Mouse (Mus musculus) small intestine, adult 2 months (tissue): ENCODE results near the gene Krtap5-4. TPM values are rescaled to one million over a fixed set of nuclear protein-coding genes. Genes with fewer than 3 reads are reported as not detected.
"Not testable (repeated sequence)": the region's sequence is repeated elsewhere in the genome, so short reads cannot be mapped to it uniquely, and the experiment has no call there.

Source experiments
- H3K27ac ChIP-seq: fragments of 200-500 bp; 2 replicates; pipeline ENCODE4 v1.5.1; 2012; ENCODE audit warnings: low read depth, low read length, control low read depth, inconsistent platforms; ENCODE audit not compliant: insufficient read depth
- H3K27me3 ChIP-seq: fragments of 200-500 bp; 2 replicates; pipeline ENCODE4 v1.6.1; 2012; ENCODE audit warnings: mild to moderate bottlenecking, moderate library complexity, low read length, inconsistent platforms; ENCODE audit not compliant: control insufficient read depth, insufficient read depth
- H3K36me3 ChIP-seq: fragments of 200-500 bp; 2 replicates; pipeline ENCODE4 v1.6.1; 2012; ENCODE audit warnings: mild to moderate bottlenecking, low read length, control low read depth, inconsistent platforms; ENCODE audit not compliant: control insufficient read depth, insufficient read depth
- H3K4me1 ChIP-seq: fragments of 200-500 bp; 2 replicates; pipeline ENCODE4 v1.6.1; 2012; ENCODE audit warnings: low read length, inconsistent platforms, mixed read lengths; ENCODE audit not compliant: control insufficient read depth, insufficient read depth, insufficient read length
- H3K4me3 ChIP-seq: fragments of 200-500 bp; 2 replicates; pipeline ENCODE4 v1.5.1; 2012; ENCODE audit warnings: low read depth, mild to moderate bottlenecking, control low read depth, inconsistent platforms, low read length, moderate library complexity
- CTCF ChIP-seq: fragments of 200-500 bp; IDR thresholded peaks from 2 replicates; pipeline ENCODE4 v1.5.1; 2012; ENCODE audit warnings: low read depth, mild to moderate bottlenecking, control low read depth, inconsistent platforms, low read length, moderate library complexity, mixed read lengths; ENCODE audit not compliant: insufficient replicate concordance, insufficient read length; ENCODE audit errors: extremely low read depth
- POLR2A ChIP-seq: fragments of 200-500 bp; IDR thresholded peaks from 2 replicates; pipeline ENCODE4 v1.6.1; 2012; ENCODE audit warnings: low read depth, mild to moderate bottlenecking, control low read depth, inconsistent platforms, low read length, moderate library complexity
- WGBS: fragments of 180-500 bp; shearing (Covaris S2); methylation state at CpG from one replicate; pipeline ENCODE4 v1.1.7; 2018; 5-methylcytosine and 5-hydroxymethylcytosine counted together
- polyA plus RNA-seq: library from polyadenylated mRNA; depleted of rRNA; stranded (reverse); fragments of >200 nt; gene quantifications from 2 replicates; pipeline ENCODE4 v1.2.3, GENCODE M21; 2012

The Krtap5-4 gene
- polyA plus RNA-seq, 1 experiment, result not detected

DNA sequence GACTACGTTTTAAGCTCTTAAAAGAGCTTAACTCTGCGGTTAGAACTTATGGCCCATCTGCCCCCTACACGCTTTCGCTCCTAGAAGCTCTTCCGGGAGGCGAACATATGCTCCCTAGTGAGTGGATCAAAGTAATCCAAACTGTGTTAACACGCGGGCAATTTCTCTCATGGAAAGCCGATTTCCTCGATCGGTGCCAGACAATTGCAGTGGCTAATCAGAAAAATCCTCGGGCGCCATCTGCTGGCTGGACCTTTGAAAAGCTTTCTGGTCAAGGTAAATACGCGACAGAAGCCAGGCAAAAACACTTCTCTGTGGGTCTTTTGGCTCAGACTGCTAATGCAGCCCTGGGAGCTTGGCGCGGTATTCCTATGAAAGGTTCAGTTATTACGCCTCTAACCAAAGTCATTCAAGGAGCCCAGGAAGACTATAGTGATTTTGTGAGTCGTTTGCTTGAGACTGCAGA, 18.7 kb upstream of the Krtap5-4 start:
- H3K4me1 ChIP-seq, result peaks cover 8% of the 10 kb centered on the region; the same call in 1 of the 2 replicates
- peak overlapping the region; percentile 77 for H3K4me3 ChIP-seq
- H3K27ac ChIP-seq, result peak overlapping the region; percentile 69
- WGBS, result 1% methylated on average over 19 of the region's 19 CpGs
- TF ChIP-seq POLR2A (no peak), CTCF (peak; percentile 83; the same call in 1 of the 2 replicates)
- H3K27me3 ChIP-seq, result no peaks in the 10 kb centered on the region
- no peaks in the 10 kb centered on the region for H3K36me3 ChIP-seq

DNA sequence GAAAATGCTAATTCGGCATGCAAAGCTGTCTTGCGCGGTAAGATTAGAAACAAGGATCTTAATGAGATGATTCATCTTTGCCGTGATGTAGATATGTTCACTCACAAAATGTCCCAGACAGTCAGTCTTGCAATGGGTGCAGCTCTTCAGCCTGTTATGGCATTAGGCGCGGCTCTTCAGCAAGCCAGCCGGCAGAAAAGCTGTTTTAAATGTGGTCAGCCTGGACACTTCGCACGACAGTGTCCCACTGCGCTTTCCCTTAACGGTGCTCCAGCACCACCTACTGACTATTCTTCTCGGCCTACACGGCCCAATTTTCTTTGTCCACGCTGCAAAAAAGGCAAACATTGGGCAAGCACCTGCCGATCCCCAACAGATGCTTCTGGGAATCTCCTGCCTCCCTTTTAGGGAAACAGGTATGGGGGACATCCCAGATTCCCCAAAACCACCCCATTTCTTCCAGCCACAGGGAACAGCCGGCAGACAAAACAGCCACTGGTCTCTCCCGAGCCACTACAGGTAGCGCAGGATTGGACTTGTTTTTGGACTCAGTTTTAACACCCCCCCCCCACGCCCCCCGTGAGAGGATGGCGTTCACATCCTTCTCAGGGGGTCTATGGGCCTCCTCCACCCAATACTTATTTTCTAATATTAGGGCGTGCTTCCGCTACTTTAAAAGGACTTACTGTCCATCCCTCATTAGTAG, 18.1 kb upstream of the Krtap5-4 start:
- H3K27ac ChIP-seq, result no peak overlapping the region
- 0 out of 2 replicates have a peak overlapping the region, but pooled peaks have one; percentile 1 for H3K4me3 ChIP-seq
- TF ChIP-seq CTCF, result peak; percentile 18; the same call in 1 of the 2 replicates
- TF ChIP-seq POLR2A, result no peak
- no peaks in the 10 kb centered on the region for H3K36me3 ChIP-seq
- no peaks in the 10 kb centered on the region for H3K27me3 ChIP-seq
- 15% methylated on average over 23 of the region's 23 CpGs for WGBS
- H3K4me1 ChIP-seq, result peaks cover 8% of the 10 kb centered on the region; the same call in 1 of the 2 replicates

DNA sequence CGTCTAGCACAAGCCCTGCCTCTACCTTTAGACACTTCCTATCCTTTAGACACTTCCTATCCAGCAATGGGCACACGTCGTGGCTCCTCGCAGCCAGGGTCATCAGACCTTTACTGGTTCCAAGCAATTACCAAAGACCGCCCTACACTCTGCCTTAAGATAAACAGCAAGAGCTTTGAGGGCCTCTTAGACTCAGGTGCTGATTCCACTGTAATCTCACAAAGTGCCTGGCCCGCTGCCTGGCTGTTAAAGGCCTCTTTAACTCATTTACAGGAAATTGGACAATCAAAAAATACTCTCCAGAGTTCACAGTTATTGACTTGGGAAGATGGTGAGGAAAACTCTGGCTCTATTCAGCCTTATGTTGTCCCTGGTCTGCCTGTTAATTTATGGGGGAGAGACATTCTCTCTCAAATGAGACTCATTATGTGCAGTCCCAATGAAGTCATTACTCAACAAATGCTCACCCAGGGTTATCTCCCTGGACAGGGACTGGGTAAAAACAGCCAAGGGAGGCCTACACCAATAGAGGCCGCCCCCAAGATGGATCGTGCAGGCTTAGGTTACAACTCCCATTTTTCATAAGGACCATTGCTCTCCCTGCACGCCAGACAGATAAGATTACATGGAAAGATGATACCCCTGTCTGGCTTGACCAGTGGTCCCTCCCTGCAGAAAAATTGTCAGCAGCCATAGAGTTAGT, 17.3 kb upstream of the Krtap5-4 start:
- not testable (repeated sequence) for H3K36me3 ChIP-seq, H3K27ac ChIP-seq, H3K4me3 ChIP-seq, H3K4me1 ChIP-seq, H3K27me3 ChIP-seq
- 36% methylated on average over 9 of the region's 9 CpGs for WGBS

DNA sequence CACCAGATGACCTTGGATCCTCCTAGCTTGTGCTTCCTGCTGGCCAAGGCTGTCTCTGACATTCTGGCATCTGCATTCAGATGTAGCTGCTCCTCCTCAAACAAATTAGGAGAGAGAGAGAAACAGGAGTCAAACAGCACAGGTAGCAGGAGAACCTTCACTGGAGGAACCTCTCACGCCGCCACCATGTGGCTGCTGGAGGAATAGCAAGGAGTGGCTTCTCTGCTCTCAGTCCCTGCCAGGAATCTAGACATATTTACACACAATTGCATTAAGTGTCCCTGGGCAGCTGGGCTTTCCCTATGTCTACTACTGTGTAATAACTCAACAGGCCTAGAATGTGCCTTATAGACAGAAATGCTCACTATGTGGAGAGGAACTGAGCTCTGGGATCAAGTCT, 9.5 kb upstream of the Krtap5-4 start:
- H3K27ac ChIP-seq, H3K36me3 ChIP-seq, H3K4me3 ChIP-seq, H3K27me3 ChIP-seq, H3K4me1 ChIP-seq: not testable (repeated sequence)
- 4% methylated on average over 2 of the region's 2 CpGs for WGBS
- TF ChIP-seq CTCF, result peak; percentile 49; the same call in 1 of the 2 replicates

DNA sequence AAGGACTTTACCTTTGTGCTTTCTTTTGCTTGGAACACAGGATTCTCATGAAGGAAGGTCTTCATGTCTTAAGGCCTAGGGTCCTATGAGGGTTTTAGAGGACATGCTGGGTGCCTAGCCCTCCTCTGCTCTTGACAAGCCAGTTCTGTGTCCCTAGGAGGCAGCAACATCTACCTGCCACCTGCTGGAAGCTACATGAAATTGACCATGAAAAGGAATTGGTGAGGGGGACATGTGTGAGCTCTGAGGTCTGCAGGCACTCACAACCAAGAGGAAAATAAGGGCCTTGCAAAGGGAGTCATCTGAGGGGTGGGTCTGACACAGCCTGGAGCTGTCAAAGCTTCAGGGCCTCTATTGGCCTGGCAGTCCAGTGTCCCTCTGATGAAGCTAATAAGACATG, 7.9 kb upstream of the Krtap5-4 start:
- TF ChIP-seq CTCF, result no peak
- TF ChIP-seq POLR2A, result no peak
- Histone ChIP-seq H3K4me3 (no peak overlapping the region), H3K27ac (no peak overlapping the region)

DNA sequence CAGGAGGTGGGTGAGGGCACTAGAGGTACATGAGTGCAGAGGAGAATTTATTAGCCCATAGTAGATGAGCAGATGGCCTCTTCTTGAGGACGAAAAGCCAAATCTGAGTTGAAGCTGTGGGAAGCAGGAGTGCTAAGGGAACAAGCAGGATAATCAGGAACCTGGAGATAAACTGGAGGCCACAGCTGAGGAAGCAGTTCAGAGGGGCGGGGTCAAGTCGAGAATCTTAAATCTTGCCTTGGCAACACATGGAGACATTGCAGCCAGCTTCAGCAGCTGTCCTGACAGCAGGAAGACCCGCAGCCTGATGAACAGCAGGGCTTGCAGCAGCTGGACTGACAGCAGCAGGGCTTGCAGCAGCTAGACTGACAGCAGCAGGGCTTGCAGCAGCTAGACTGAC, 7.2 kb upstream of the Krtap5-4 start:
- not testable (repeated sequence) for H3K4me3 ChIP-seq, H3K27ac ChIP-seq
- 11% methylated on average over 4 of the region's 4 CpGs for WGBS

More for the DNA sequence above, 7.9 kb upstream of the Krtap5-4 start:
- Histone ChIP-seq H3K4me1 (no peaks in the 10 kb centered on the region), H3K36me3 (no peaks in the 10 kb centered on the region), H3K27me3 (peaks cover 3% of the 10 kb centered on the region; the same call in 1 of the 2 replicates)

DNA sequence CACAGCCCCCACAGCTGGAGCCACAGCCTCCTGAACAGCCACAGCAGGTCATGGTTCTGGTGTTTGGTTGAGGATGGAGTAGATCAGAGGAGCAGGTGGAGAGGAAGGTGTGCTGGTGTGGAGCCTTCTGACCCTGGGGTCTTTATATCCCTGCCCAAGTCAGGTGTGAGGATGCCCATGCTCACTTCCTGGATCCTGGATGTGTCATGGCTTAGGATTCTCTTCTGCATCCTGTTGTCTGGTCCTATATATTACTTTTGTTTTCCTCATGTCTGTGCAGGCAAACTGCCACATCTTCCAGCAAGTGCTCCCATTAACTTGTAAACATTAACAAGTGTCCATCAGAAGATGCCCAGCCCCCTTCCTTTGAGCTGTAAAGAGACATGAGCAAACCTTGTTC, 6.3 kb upstream of the Krtap5-4 start, which contains the start of gene Krtap5-1:
Gene Krtap5-1, minus strand, starts transcription at position 101 of the 400 bp plus-strand sequence.
- not testable (repeated sequence) for H3K36me3 ChIP-seq, H3K27ac ChIP-seq, H3K27me3 ChIP-seq, H3K4me1 ChIP-seq, H3K4me3 ChIP-seq

More for the DNA sequence above, 7.2 kb upstream of the Krtap5-4 start:
- H3K4me1 ChIP-seq, H3K27me3 ChIP-seq, H3K36me3 ChIP-seq: not testable (repeated sequence)

DNA sequence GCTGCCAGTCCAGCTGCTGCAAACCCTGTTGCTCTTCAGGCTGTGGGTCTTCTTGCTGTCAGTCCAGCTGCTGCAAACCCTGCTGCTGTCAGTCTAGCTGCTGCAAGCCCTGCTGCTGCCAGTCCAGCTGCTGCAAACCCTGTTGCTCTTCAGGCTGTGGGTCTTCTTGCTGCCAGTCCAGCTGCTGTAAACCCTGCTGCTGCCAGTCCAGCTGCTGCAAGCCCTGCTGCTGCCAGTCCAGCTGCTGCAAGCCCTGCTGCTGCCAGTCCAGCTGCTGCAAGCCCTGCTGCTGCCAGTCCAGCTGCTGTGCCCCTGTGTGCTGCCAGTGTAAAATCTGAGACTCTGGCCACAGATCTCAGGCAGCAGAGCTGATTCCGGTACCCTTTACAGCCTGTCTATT, 580 bp downstream of the Krtap5-4 start:
- H3K27me3 ChIP-seq, H3K4me3 ChIP-seq, H3K36me3 ChIP-seq, H3K4me1 ChIP-seq, H3K27ac ChIP-seq: not testable (repeated sequence)
- 95% methylated on average over 1 of the region's 1 CpGs for WGBS
